Mouse (Mus musculus) cerebellum, adult 2 months (tissue): Measurements from ENCODE around the gene Rhoh.

Source experiments
- CTCF ChIP-seq: fragments of 200-500 bp; IDR thresholded peaks from 2 replicates; pipeline ENCODE4 v1.5.1; 2011; ENCODE audit warnings: low read depth, mild to moderate bottlenecking, control low read depth, low read length, moderate library complexity, borderline replicate concordance; ENCODE audit not compliant: insufficient read depth
- POLR2A ChIP-seq: fragments of 200-500 bp; IDR thresholded peaks from 2 replicates; pipeline ENCODE4 v1.6.1; 2011; ENCODE audit warnings: low read length, control low read depth, borderline replicate concordance; ENCODE audit not compliant: insufficient read depth

- TF ChIP-seq CTCF (no peak), POLR2A (no peak)
These were observed 57.6 kb downstream of the Rhoh start for GRCm38 (mm10) chr5:65918601-65919000.
